Mouse (Mus musculus): ENCODE measurements at regions not wholly inside any gene's neighbourhood (a gene's known extent, or its start where the extent isn't known, plus 50 kb on each side); places are given as distances from the start of the nearest gene placed in this dataset.

GRCm38 (mm10) chr12:39951911-39952310, 85.9 kb downstream of the Arl4a start:
- TF ChIP-seq CHD2 (IDR thresholded peaks at IDR 0.05; ENCODE audit: low read depth, low read length) (no peak), ZNF384 (IDR thresholded peaks at IDR 0.05; ENCODE audit: low read depth, low read length) (no peak), MAFK (IDR thresholded peaks at IDR 0.05; ENCODE audit: insufficient read depth, low read depth, low read length) (no peak)
